Mouse (Mus musculus) embryonic facial prominence, embryonic 11.5 days (tissue): ENCODE data around the gene Catsperg2. TPM values are rescaled to one million over a fixed set of nuclear protein-coding genes. Genes with fewer than 3 reads are reported as not detected.

Source experiments
- microRNA counts: library from miRNA; unstranded; fragments of <30 nt; microRNA quantifications from one replicate; lab custom pipeline; 2016
- microRNA-seq: library from miRNA; unstranded; fragments of <30 nt; microRNA quantifications from one replicate; pipeline ENCODE4, GENCODE M21; 2016; ENCODE audit warnings: borderline number of aligned reads
- polyA plus RNA-seq: library from polyadenylated mRNA; unstranded; fragments of >200 nt; fragmentation: Nextera tagmentation; extraction: Ambion mirVana; gene quantifications from 2 replicates; pipeline ENCODE4 v1.2.1, GENCODE M21; 2014

Catsperg2 gene
- polyA plus RNA-seq, 1 experiment from 2014 or later: not detected

MicroRNA genes within 50 kb of the gene (microRNA counts, 519-probe panel; counts per million panel counts)
- microRNA mmu-miR-1964 (lab: Ali Mortazavi, UCI): not detected

Small RNA genes lying within 50 kb of the gene (microRNA-seq; reads per million reads assigned to microRNA genes)
- 4.2 reads per million for gene Mir1964

Other genes starting within 250 kb of the Catsperg2 start
- 4.5 and 6.8 TPM in 2 replicates for gene Sipa1l3, start 208.4 kb downstream of the Catsperg2 start, polyA plus RNA-seq
- gene Zfp84, start 41.5 kb upstream of the Catsperg2 start, polyA plus RNA-seq: 15.3 and 15.9 TPM in 2 replicates
- gene Zfp30, start 57.0 kb upstream of the Catsperg2 start, polyA plus RNA-seq: 8.4 and 9.0 TPM in 2 replicates
- 20.0 and 23.0 TPM in 2 replicates for gene Zfp790, start 89.1 kb upstream of the Catsperg2 start, polyA plus RNA-seq
- gene Zfp940, start 126.6 kb upstream of the Catsperg2 start, polyA plus RNA-seq: 9.4 and 10.7 TPM in 2 replicates
- gene Zfp420, start 132.9 kb upstream of the Catsperg2 start, polyA plus RNA-seq: 8.9 and 9.1 TPM in 2 replicates
- 14.8 and 15.5 TPM in 2 replicates for gene Zfp27, start 179.5 kb upstream of the Catsperg2 start, polyA plus RNA-seq
- gene Zfp383, start 181.2 kb upstream of the Catsperg2 start, polyA plus RNA-seq: 10.3 and 12.6 TPM in 2 replicates
- 10.0 and 13.7 TPM in 2 replicates for gene Zfp74, start 227.1 kb upstream of the Catsperg2 start, polyA plus RNA-seq